9 mouse cellular contexts compared by ENCODE assay signal in the genomic region with DNA sequence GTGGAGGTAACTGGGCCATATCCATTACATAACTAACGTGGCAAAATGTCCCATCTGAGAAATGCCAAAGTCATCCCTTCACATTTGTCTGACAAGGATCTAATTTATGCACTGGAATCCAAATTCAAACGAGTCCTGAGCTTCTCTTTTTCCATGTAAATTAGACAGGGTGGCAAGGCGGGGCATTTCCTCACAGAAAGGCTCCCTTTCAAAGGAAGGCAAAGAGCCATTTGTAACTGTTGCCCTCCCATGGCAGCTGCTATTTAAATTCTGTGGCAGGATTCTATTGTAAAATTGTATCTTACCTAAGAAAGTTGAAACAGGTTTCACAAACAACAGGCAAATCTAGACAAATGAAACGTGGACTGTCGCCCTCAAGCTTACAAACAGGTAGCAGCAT.
"Had no signal": no experiment of that assay in that cellular context is flagged by ENCODE, and none has a peak within 500 bp of the region (broad histone marks: within the 10 kb centered on the region; RNA-seq: fewer than 3 reads in every experiment).

No protein-coding gene starts in this region.

- ATAC-seq: midbrain, embryonic 13.5 days had no signal

- H3K4me2 ChIP-seq: limb, embryonic 13.5 days; midbrain, embryonic 13.5 days had no signal

- H3K4me3 ChIP-seq: layer of hippocampus, adult 2 months; limb, embryonic 13.5 days; midbrain, embryonic 13.5 days had no signal

- H3K9ac ChIP-seq: limb, embryonic 13.5 days; liver, embryonic 14.5 days; midbrain, embryonic 13.5 days had no signal

- H3K9me3 ChIP-seq: limb, embryonic 13.5 days; midbrain, embryonic 13.5 days had no signal

- H3K27me3 ChIP-seq: limb, embryonic 13.5 days; midbrain, embryonic 13.5 days had no signal

- H3K27ac ChIP-seq: layer of hippocampus, adult 2 months; limb, embryonic 13.5 days; liver, embryonic 14.5 days; midbrain, embryonic 13.5 days; stomach, postnatal 0 days had no signal

- H3K4me1 ChIP-seq: limb, embryonic 13.5 days had no signal

- H3K36me3 ChIP-seq: limb, embryonic 13.5 days; midbrain, embryonic 13.5 days had no signal

- DNase-seq: kidney, postnatal 10 days; kidney, postnatal 4 days; lung, adult 18-20 months; thymus, postnatal 14 days had no signal
